Comparison of ENCODE assay signal across 11 mouse cellular contexts in genomic region chr9:106449947-106450346, GRCm38 (mm10). TPM values are rescaled to one million over a fixed set of nuclear protein-coding genes. Genes with fewer than 3 reads are reported as not detected.
DNase-seq lines count a peak whose midpoint lies in the region; ATAC-seq and TF ChIP-seq lines count a peak whose summit lies in the region.
"Had no signal": no experiment of that assay in that cellular context is flagged by ENCODE, and none has a peak within 500 bp of the region (broad histone marks: within the 10 kb centered on the region; RNA-seq: fewer than 3 reads in every experiment).

No protein-coding gene starts in this region.

- H3K27ac ChIP-seq in intestine, embryonic 15.5 days: no peak overlapping the region; the same call in 1 of the 2 replicates
- H3K27ac ChIP-seq in intestine, postnatal 0 days (ENCODE audit: low read depth, low read length): no peak overlapping the region
- no peak overlapping the region for H3K27ac ChIP-seq in neural tube, embryonic 13.5 days (replicated peaks)
- H3K27ac ChIP-seq: forebrain, embryonic 12.5 days had no signal

- no peak for ATAC-seq in intestine, embryonic 15.5 days
- ATAC-seq in intestine, postnatal 0 days: no peak
- no peak for ATAC-seq in neural tube, embryonic 13.5 days (ENCODE audit: low read depth)
- ATAC-seq: lung, postnatal 0 days had no signal

- no peaks in the 10 kb centered on the region for H3K36me3 ChIP-seq in intestine, embryonic 15.5 days
- no peaks in the 10 kb centered on the region for H3K36me3 ChIP-seq in intestine, postnatal 0 days (ENCODE audit: control insufficient read depth, insufficient read depth)
- H3K36me3 ChIP-seq in neural tube, embryonic 13.5 days: no peaks in the 10 kb centered on the region
- H3K36me3 ChIP-seq: forebrain, embryonic 12.5 days; stomach, embryonic 15.5 days had no signal

- 0 out of 2 replicates have a peak overlapping the region, but pooled peaks have one; percentile 41 for H3K4me2 ChIP-seq in intestine, embryonic 15.5 days (replicated peaks)
- no peak overlapping the region for H3K4me2 ChIP-seq in intestine, postnatal 0 days (replicated peaks; ENCODE audit: low read depth)
- no peak overlapping the region for H3K4me2 ChIP-seq in neural tube, embryonic 13.5 days
- H3K4me2 ChIP-seq: forebrain, embryonic 12.5 days had no signal

- no peak for TF ChIP-seq CTCF in intestine, postnatal 0 days (IDR thresholded peaks at IDR 0.05; ENCODE audit: low read depth)

- H3K4me3 ChIP-seq in intestine, embryonic 15.5 days (replicated peaks): no peak overlapping the region
- H3K4me3 ChIP-seq in intestine, postnatal 0 days (ENCODE audit: low read depth, low read length): no peak overlapping the region
- H3K4me3 ChIP-seq in neural tube, embryonic 13.5 days: no peak overlapping the region
- H3K4me3 ChIP-seq: forebrain, embryonic 12.5 days; stomach, embryonic 15.5 days had no signal

- H3K27me3 ChIP-seq in intestine, embryonic 15.5 days (replicated peaks): no peaks in the 10 kb centered on the region
- no peaks in the 10 kb centered on the region for H3K27me3 ChIP-seq in intestine, postnatal 0 days (replicated peaks; ENCODE audit: control insufficient read depth, insufficient read depth, low read length)
- H3K27me3 ChIP-seq in neural tube, embryonic 13.5 days: no peaks in the 10 kb centered on the region
- H3K27me3 ChIP-seq: forebrain, embryonic 12.5 days; stomach, embryonic 15.5 days had no signal

- no peaks in the 10 kb centered on the region for H3K9me3 ChIP-seq in intestine, embryonic 15.5 days
- no peaks in the 10 kb centered on the region for H3K9me3 ChIP-seq in intestine, postnatal 0 days (ENCODE audit: control insufficient read depth)
- no peaks in the 10 kb centered on the region for H3K9me3 ChIP-seq in neural tube, embryonic 13.5 days
- H3K9me3 ChIP-seq: forebrain, embryonic 12.5 days; stomach, embryonic 15.5 days had no signal

- WGBS in intestine, embryonic 15.5 days: 90% methylated on average over 8 of the region's 8 CpGs
- WGBS in intestine, postnatal 0 days: 96% methylated on average over 8 of the region's 8 CpGs
- 91% methylated on average over 8 of the region's 8 CpGs for WGBS in neural tube, embryonic 13.5 days

- H3K9ac ChIP-seq in intestine, embryonic 15.5 days: peak overlapping the region; percentile 11; the same call in 1 of the 2 replicates
- no peak overlapping the region for H3K9ac ChIP-seq in intestine, postnatal 0 days (ENCODE audit: low read depth, low read length)
- peak overlapping the region; percentile 13; the same call in 1 of the 2 replicates for H3K9ac ChIP-seq in neural tube, embryonic 13.5 days
- H3K9ac ChIP-seq: forebrain, embryonic 12.5 days; stomach, embryonic 15.5 days had no signal

- peaks cover 77% of the 10 kb centered on the region for H3K4me1 ChIP-seq in intestine, embryonic 15.5 days (replicated peaks)
- H3K4me1 ChIP-seq in intestine, postnatal 0 days (replicated peaks; ENCODE audit: control insufficient read depth, insufficient read depth, low read length): peaks cover 12% of the 10 kb centered on the region
- peaks cover 78% of the 10 kb centered on the region for H3K4me1 ChIP-seq in neural tube, embryonic 13.5 days (replicated peaks)

- peak; percentile 68 for DNase-seq in cerebellum, adult 9-11 months
- DNase-seq in cerebellum, postnatal 10 days: no peak
- DNase-seq in neural tube, embryonic 10.5 days (ENCODE audit: extremely low spot score, low spot score): no peak
- DNase-seq in right cerebral cortex, postnatal 25 days: no peak
- DNase-seq in right cerebral cortex, adult 2 months (ENCODE audit: low spot score in 2 of 2): no peak

RNA-seq across cellular contexts. Expression of gene Abhd14a, which starts 2.5 kb away (rescaled TPM):
- polyA plus RNA-seq in intestine, embryonic 15.5 days (2015; fragmentation: Nextera tagmentation; extraction: Ambion mirVana): 49.1 and 51.0 TPM in 2 replicates
- 20.8 and 21.0 TPM in 2 replicates for polyA plus RNA-seq in intestine, postnatal 0 days (2015; fragmentation: Nextera tagmentation; extraction: Ambion mirVana)
- polyA plus RNA-seq in neural tube, embryonic 13.5 days (2015; fragmentation: Nextera tagmentation; extraction: Ambion mirVana): 49.7 and 57.4 TPM in 2 replicates

RNA-seq across cellular contexts. Expression of gene Abhd14b, which starts 2.7 kb away (rescaled TPM):
- polyA plus RNA-seq in intestine, embryonic 15.5 days (2015; fragmentation: Nextera tagmentation; extraction: Ambion mirVana): 25.4 and 31.8 TPM in 2 replicates
- 35.9 and 38.1 TPM in 2 replicates for polyA plus RNA-seq in intestine, postnatal 0 days (2015; fragmentation: Nextera tagmentation; extraction: Ambion mirVana)
- 5.9 and 6.9 TPM in 2 replicates for polyA plus RNA-seq in neural tube, embryonic 13.5 days (2015; fragmentation: Nextera tagmentation; extraction: Ambion mirVana)

RNA-seq across cellular contexts. Expression of gene Pcbp4, which starts 3.1 kb away (rescaled TPM):
- 43.7 and 49.5 TPM in 2 replicates for polyA plus RNA-seq in intestine, embryonic 15.5 days (2015; fragmentation: Nextera tagmentation; extraction: Ambion mirVana)
- 13.8 and 15.7 TPM in 2 replicates for polyA plus RNA-seq in intestine, postnatal 0 days (2015; fragmentation: Nextera tagmentation; extraction: Ambion mirVana)
- 257 and 262 TPM in 2 replicates for polyA plus RNA-seq in neural tube, embryonic 13.5 days (2015; fragmentation: Nextera tagmentation; extraction: Ambion mirVana)

RNA-seq across cellular contexts. Expression of gene Acy1, which starts 11.8 kb away (rescaled TPM):
- 47.7 and 48.7 TPM in 2 replicates for polyA plus RNA-seq in intestine, embryonic 15.5 days (2015; fragmentation: Nextera tagmentation; extraction: Ambion mirVana)
- 42.2 and 43.2 TPM in 2 replicates for polyA plus RNA-seq in intestine, postnatal 0 days (2015; fragmentation: Nextera tagmentation; extraction: Ambion mirVana)
- polyA plus RNA-seq in neural tube, embryonic 13.5 days (2015; fragmentation: Nextera tagmentation; extraction: Ambion mirVana): 27.9 and 31.0 TPM in 2 replicates

RNA-seq across cellular contexts. Expression of gene Gpr62, which starts 15.8 kb away (rescaled TPM):
- polyA plus RNA-seq in intestine, embryonic 15.5 days (2015; fragmentation: Nextera tagmentation; extraction: Ambion mirVana): 0.20 and 0.45 TPM in 2 replicates
- polyA plus RNA-seq in intestine, postnatal 0 days (2015; fragmentation: Nextera tagmentation; extraction: Ambion mirVana): 0.17 and 0.26 TPM in 2 replicates
- polyA plus RNA-seq in neural tube, embryonic 13.5 days (2015; fragmentation: Nextera tagmentation; extraction: Ambion mirVana): 0.73 and 0.92 TPM in 2 replicates
